Mouse (Mus musculus) liver, embryonic 14.5 days (tissue): ENCODE results near the gene 4930595D18Rik. TPM values are rescaled to one million over a fixed set of nuclear protein-coding genes. Genes with fewer than 3 reads are reported as not detected.

Experiments
- ATAC-seq: fragments of 200-750 bp; cut with Nextera tagmentation; 2 replicates; pipeline ENCODE4 v1.8.0; 2017; ENCODE audit warnings: moderate number of reproducible peaks, mild to moderate bottlenecking, moderate library complexity; ENCODE audit not compliant: insufficient read depth
- DNase-seq, 3 experiments: peaks; one replicate each; pipeline ENCODE4 v3.0.0-alpha.2; 2012 to 2013; ENCODE audit warnings: low read depth in 3 of 3, low spot score in 3 of 3
- H3K27ac ChIP-seq: fragments of 300-500 bp; sonication (generic); 2 replicates; pipeline ENCODE4 v1.5.1; 2014; ENCODE audit warnings: moderate library complexity, mild to moderate bottlenecking, control low read depth, inconsistent platforms
- H3K27me3 ChIP-seq: fragments of 300-500 bp; sonication (generic); 2 replicates; pipeline ENCODE4 v1.6.1; 2014; ENCODE audit warnings: mild to moderate bottlenecking, low read length, moderate library complexity; ENCODE audit not compliant: control insufficient read depth, insufficient read depth
- H3K36me3 ChIP-seq: fragments of 300-500 bp; sonication (generic); replicated peaks from 2 replicates; pipeline ENCODE4 v1.6.1; 2014; ENCODE audit warnings: low read depth; ENCODE audit not compliant: control insufficient read depth, insufficient read depth
- H3K4me1 ChIP-seq, 2 experiments: fragments of 200-500 bp in 1 of 2; fragments of 300-500 bp in 1 of 2; sonication (generic) in 1 of 2; replicated peaks; 2 replicates each; pipeline ENCODE4 v1.6.1; 2012 to 2014; ENCODE audit warnings: antibody characterized with exemption in 1 of 2, inconsistent platforms in 1 of 2, low read length in 1 of 2; ENCODE audit not compliant: control insufficient read depth in 2 of 2, insufficient read depth in 2 of 2
- H3K4me2 ChIP-seq: fragments of 300-500 bp; sonication (generic); 2 replicates; pipeline ENCODE4 v1.6.1; 2014; ENCODE audit warnings: low read depth, mild to moderate bottlenecking, control low read depth, moderate library complexity
- H3K4me3 ChIP-seq, 2 experiments: fragments of 200-500 bp in 1 of 2; fragments of 300-500 bp in 1 of 2; sonication (generic) in 1 of 2; 2 replicates each; pipeline ENCODE4 v1.5.1; 2012 to 2014; ENCODE audit warnings: low read depth in 2 of 2, low read length in 2 of 2, mild to moderate bottlenecking in 2 of 2, control low read depth in 1 of 2, inconsistent platforms in 1 of 2, moderate library complexity in 1 of 2; ENCODE audit not compliant: insufficient read depth in 1 of 2
- H3K9ac ChIP-seq: fragments of 300-500 bp; sonication (generic); replicated peaks from 2 replicates; pipeline ENCODE4 v1.6.1; 2014; ENCODE audit warnings: mild to moderate bottlenecking, control low read depth, moderate library complexity
- H3K9me3 ChIP-seq: fragments of 300-500 bp; sonication (generic); 2 replicates; pipeline ENCODE4 v1.6.1; 2016; ENCODE audit warnings: low read length, mixed read lengths; ENCODE audit not compliant: control insufficient read depth
- CTCF ChIP-seq: IDR thresholded peaks from 2 replicates; pipeline ENCODE4 v1.5.1; 2016; ENCODE audit warnings: antibody characterized with exemption, low read depth, control low read depth
- EP300 ChIP-seq: IDR thresholded peaks from 2 replicates; pipeline ENCODE4 v1.6.1; 2016; ENCODE audit warnings: antibody characterized with exemption, low read depth
- WGBS: fragments of 180-500 bp; shearing (Covaris S2); extraction: QIAGEN DNeasy Blood & Tissue Kit; methylation state at CpG from one replicate; pipeline ENCODE4 v1.1.7; 2014; ENCODE audit not compliant: insufficient replicate concordance; 5-methylcytosine and 5-hydroxymethylcytosine counted together
- polyA plus RNA-seq, 2 experiments: library from polyadenylated mRNA; depleted of rRNA in 1 of 2; stranded (reverse) in 1 of 2; unstranded in 1 of 2; fragments of >200 nt; fragmentation: Nextera tagmentation in 1 of 2; extraction: Ambion mirVana in 1 of 2; gene quantifications; 2 replicates each; pipeline versions ENCODE4 v1.2.1 to v1.2.3; 2012 to 2014

Gene 4930595D18Rik
- polyA plus RNA-seq, 2 experiments: not detected

GRCm38 (mm10) chr12:111165146-111165812, 19.0 kb downstream of the 4930595D18Rik start:
- no peaks in the 10 kb centered on the region for H3K9me3 ChIP-seq
- no peak overlapping the region for H3K9ac ChIP-seq
- peak overlapping the region; percentile 59 to 70; a peak in 3 of 4 replicates for H3K4me3 ChIP-seq
- peaks cover 12 to 21% of the 10 kb centered on the region in 2 experiments for H3K4me1 ChIP-seq
- peak overlapping the region; percentile 77 for H3K4me2 ChIP-seq
- H3K36me3 ChIP-seq: no peaks in the 10 kb centered on the region
- H3K27me3 ChIP-seq: no peaks in the 10 kb centered on the region
- peak; percentile 46; the same call in 1 of the 2 replicates for ATAC-seq
- TF ChIP-seq EP300 (no peak), CTCF (peak; percentile 78)
- H3K27ac ChIP-seq: peak overlapping the region; percentile 4; the same call in 1 of the 2 replicates
- 61% methylated on average over 10 of the region's 10 CpGs for WGBS
- peak in 1 of 3 experiments; percentile 56 for DNase-seq

- Histone ChIP-seq H3K9me3 (no peaks in the 10 kb centered on the region), H3K27me3 (no peaks in the 10 kb centered on the region), H3K4me2 (peak overlapping the region; percentile 67), H3K27ac (no peak overlapping the region), H3K36me3 (no peaks in the 10 kb centered on the region), H3K9ac (peak overlapping the region; percentile 40), H3K4me3 (peak overlapping the region; percentile 40 to 54), H3K4me1 (peaks cover 16 to 29% of the 10 kb centered on the region in 2 experiments)
- WGBS: 14% methylated on average over 13 of the region's 13 CpGs
- DNase-seq: peak; percentile 74 to 77 (median 77)
- peak; percentile 56; the same call in 1 of the 2 replicates for ATAC-seq
- TF ChIP-seq EP300 (no peak), CTCF (no peak)
Measured at GRCm38 (mm10) chr12:111164310-111164751, 20.0 kb downstream of the 4930595D18Rik start.

DNA sequence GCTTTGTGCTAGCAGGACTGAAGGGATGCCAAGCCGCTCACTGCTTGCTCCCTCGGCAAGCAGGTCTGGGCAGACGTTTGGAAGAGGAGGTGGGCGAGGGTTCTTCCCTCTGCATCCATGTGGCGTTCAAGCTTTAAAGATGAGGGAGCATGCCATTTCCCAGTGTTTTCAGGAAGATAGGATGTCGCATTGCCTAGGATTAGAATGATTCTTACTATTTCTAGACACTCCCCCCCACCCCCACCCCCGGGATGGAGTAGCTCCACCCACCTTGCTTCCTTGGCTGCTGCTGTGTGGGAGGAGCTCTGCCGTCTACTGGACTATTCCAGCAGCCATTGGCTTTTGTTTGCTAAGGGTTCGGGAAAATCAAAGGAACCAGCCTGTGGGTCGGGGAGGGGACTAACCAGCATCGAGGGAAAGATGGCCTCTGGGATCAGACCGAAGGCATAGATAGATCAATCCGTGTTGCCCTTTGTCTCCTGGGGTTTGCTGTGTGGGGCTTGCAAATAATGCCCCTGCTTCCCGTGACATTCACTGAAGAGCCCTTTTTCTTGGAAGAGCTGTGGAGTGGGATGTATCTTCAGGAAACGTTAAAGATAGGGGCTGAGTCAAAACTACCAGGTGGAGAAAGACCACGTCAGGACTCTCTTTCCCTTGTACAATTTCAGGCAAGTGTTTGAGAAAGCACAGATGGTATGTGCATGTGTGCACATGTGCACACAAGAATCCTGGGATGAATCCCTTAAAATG, 21.8 kb downstream of the 4930595D18Rik start:
- TF ChIP-seq CTCF: no peak
- no peak for TF ChIP-seq EP300
- no peak overlapping the region for H3K27ac ChIP-seq
- H3K4me2 ChIP-seq: peak overlapping the region; percentile 50
- 12% methylated on average over 16 of the region's 16 CpGs for WGBS
- H3K27me3 ChIP-seq: no peaks in the 10 kb centered on the region
- H3K4me1 ChIP-seq: peaks cover 15 to 29% of the 10 kb centered on the region in 2 experiments
- no peak for ATAC-seq
- no peak for DNase-seq
- peak overlapping the region in 1 of 2 experiments; percentile 24; a peak in 2 of 4 replicates for H3K4me3 ChIP-seq
- no peak overlapping the region for H3K9ac ChIP-seq
- no peaks in the 10 kb centered on the region for H3K9me3 ChIP-seq
- H3K36me3 ChIP-seq: no peaks in the 10 kb centered on the region

DNA sequence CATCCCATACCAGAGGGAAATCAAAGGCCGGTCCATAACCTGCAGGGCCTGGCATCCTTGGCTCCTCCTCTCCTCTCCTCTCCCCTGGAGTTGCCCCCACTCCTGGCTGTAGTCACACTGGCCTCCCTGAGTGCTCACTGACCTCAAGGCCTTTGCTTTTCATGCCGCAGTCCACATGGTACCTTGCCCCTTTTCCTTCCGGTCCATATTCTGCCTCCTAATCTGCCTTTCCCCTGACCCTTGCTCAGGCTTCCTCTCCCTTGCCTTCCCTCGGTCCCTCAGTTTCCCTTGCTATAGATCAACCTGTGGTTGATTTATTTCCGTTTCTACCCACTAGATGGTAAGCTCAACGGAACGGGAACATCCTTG, 22.4 kb downstream of the 4930595D18Rik start:
- Histone ChIP-seq H3K4me2 (peak overlapping the region; percentile 50; the same call in 1 of the 2 replicates), H3K4me3 (no peak overlapping the region; a peak in 1 of 4 replicates), H3K9ac (no peak overlapping the region), H3K36me3 (no peaks in the 10 kb centered on the region), H3K4me1 (peaks cover 14 to 29% of the 10 kb centered on the region in 2 experiments), H3K9me3 (no peaks in the 10 kb centered on the region), H3K27me3 (no peaks in the 10 kb centered on the region), H3K27ac (no peak overlapping the region)
- DNase-seq (no peak), ATAC-seq (no peak)
- TF ChIP-seq CTCF: no peak
- no peak for TF ChIP-seq EP300
- WGBS: 22% methylated on average over 7 of the region's 7 CpGs

- ATAC-seq (no peak), DNase-seq (no peak)
- no peaks in the 10 kb centered on the region for H3K27me3 ChIP-seq
- H3K4me1 ChIP-seq: peaks cover 14 to 29% of the 10 kb centered on the region in 2 experiments
- H3K27ac ChIP-seq: no peak overlapping the region
- TF ChIP-seq EP300: no peak
- no peak for TF ChIP-seq CTCF
- H3K4me2 ChIP-seq: no peak overlapping the region
- no peak overlapping the region for H3K9ac ChIP-seq
- H3K4me3 ChIP-seq: no peak overlapping the region
- H3K36me3 ChIP-seq: no peaks in the 10 kb centered on the region
- H3K9me3 ChIP-seq: no peaks in the 10 kb centered on the region
- 83% methylated on average over 10 of the region's 10 CpGs for WGBS
Measured at GRCm38 (mm10) chr12:111160871-111161270, 23.4 kb downstream of the 4930595D18Rik start.
